In the genomic region with DNA sequence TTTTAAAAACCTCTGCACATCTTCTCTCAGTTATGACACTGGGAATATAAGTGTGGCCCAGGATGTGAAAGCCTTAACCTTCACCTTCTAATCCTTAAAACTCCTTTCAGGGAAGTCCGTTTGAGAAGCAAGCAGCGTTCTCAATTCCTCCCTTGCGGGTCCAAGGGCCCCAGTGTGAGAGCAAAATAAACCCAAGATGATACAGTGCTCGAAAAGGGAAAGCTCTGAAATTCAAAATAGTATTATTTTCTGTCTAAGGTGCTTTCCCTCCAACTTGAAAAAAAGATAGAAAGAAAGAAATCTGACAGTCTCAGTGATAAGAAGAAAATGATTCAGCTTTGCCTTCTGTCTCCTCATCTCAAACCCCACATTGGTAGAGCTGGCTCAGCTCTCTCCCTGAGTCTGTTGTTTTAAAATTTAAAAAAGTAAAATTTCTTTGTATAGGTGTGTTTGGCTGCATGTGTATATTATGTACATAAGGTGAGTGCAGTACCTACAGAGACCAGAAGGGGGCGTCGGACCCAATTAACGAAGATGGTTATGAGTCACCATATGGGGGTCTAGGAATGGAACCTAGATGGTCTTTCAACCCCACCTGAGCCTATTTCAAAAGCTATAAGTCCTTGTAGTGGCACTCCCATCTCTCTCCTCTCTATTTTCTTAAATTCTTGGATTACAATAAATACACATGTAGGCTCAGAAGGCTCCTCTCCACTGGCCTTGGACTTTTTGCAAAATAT, we compare ENCODE assay signal across 15 mouse cellular contexts.
DNase-seq lines count a peak whose midpoint lies in the region; ATAC-seq and TF ChIP-seq lines count a peak whose summit lies in the region.
"Had no signal": no experiment of that assay in that cellular context is flagged by ENCODE, and none has a peak within 500 bp of the region (broad histone marks: within the 10 kb centered on the region; RNA-seq: fewer than 3 reads in every experiment).

No protein-coding gene starts in this region.

- peak; percentile 58 for DNase-seq in heart, adult 11 months
- no peak for DNase-seq in heart, adult 18-20 months
- DNase-seq in lung, embryonic 14.5 days, result no peak
- DNase-seq in lung, postnatal 10 days, result no peak
- DNase-seq in naive thymus-derived CD4-positive, alpha-beta T cell, adult 2 months (ENCODE audit: low read depth), result peak; percentile 45
- DNase-seq in gastrocnemius, adult 18-20 months (ENCODE audit: low spot score), result no peak
- no peak for DNase-seq in cerebellum, postnatal 14 days
- DNase-seq: adrenal gland, adult 8-10 months; cerebellum, postnatal 25 days; kidney, postnatal 10 days; lung, adult 18-20 months; thymus, postnatal 36 days had no signal

- no peaks in the 10 kb centered on the region for H3K27me3 ChIP-seq in lung, embryonic 14.5 days (ENCODE audit: insufficient read depth, low read length)
- no peaks in the 10 kb centered on the region for H3K27me3 ChIP-seq in E14TG2a.4 (ENCODE audit: insufficient read depth, low read length)
- H3K27me3 ChIP-seq: Patski had no signal

- H3K4me1 ChIP-seq in lung, embryonic 14.5 days (ENCODE audit: insufficient read depth), result peaks cover 17% of the 10 kb centered on the region
- peaks cover 34% of the 10 kb centered on the region for H3K4me1 ChIP-seq in E14TG2a.4 (replicated peaks; ENCODE audit: low read depth, low read length)

- no peak overlapping the region for H3K27ac ChIP-seq in lung, embryonic 14.5 days (ENCODE audit: low read depth)

- ATAC-seq in lung, embryonic 14.5 days (ENCODE audit: insufficient read depth), result no peak
- ATAC-seq: Patski had no signal

- H3K36me3 ChIP-seq in lung, embryonic 14.5 days (ENCODE audit: insufficient read depth), result no peaks in the 10 kb centered on the region
- no peaks in the 10 kb centered on the region for H3K36me3 ChIP-seq in E14TG2a.4 (ENCODE audit: insufficient read depth, low read length)

- H3K4me2 ChIP-seq in lung, embryonic 14.5 days, result no peak overlapping the region

- no peak overlapping the region for H3K4me3 ChIP-seq in lung, embryonic 14.5 days (ENCODE audit: low read depth, low read length)
- H3K4me3 ChIP-seq in E14TG2a.4 (replicated peaks; ENCODE audit: low read length), result no peak overlapping the region
- H3K4me3 ChIP-seq: myocyte had no signal

- 65% methylated on average over 7 of the region's 7 CpGs for WGBS in lung, embryonic 14.5 days

- peak; percentile 53 for TF ChIP-seq CTCF in lung, embryonic 14.5 days (IDR thresholded peaks at IDR 0.05; ENCODE audit: low read depth)
- TF ChIP-seq CTCF in E14TG2a.4 (conservative IDR thresholded peaks at IDR 0.05; ENCODE audit: low read length), result peak; percentile 89

- no peak overlapping the region for H3K9ac ChIP-seq in lung, embryonic 14.5 days

- no peaks in the 10 kb centered on the region for H3K9me3 ChIP-seq in lung, embryonic 14.5 days (ENCODE audit: low read depth, low read length)
- 0 out of 2 replicates have a peak, but pooled peaks cover 4% of the 10 kb centered on the region for H3K9me3 ChIP-seq in E14TG2a.4 (ENCODE audit: low read length)

Comparison
In these comparisons a context has a peak if more than half of its experiments do, and no peak if none do; other contexts are left out.
1. DNase-seq: peak in heart, adult 11 months (single experiment) and naive thymus-derived CD4-positive, alpha-beta T cell, adult 2 months (single experiment); none in heart, adult 18-20 months (0 of 2), lung, embryonic 14.5 days (single experiment), lung, postnatal 10 days (single experiment), gastrocnemius, adult 18-20 months (single experiment) and cerebellum, postnatal 14 days (0 of 2).